Mouse (Mus musculus) liver, embryonic 15.5 days (tissue): ENCODE measurements around the gene Rras. TPM values are rescaled to one million over a fixed set of nuclear protein-coding genes. Genes with fewer than 3 reads are reported as not detected.
A peak's percentile ranks its signal among the peaks of the same experiment; 100 is the strongest.

Experiments used
- ATAC-seq: fragments of 200-750 bp; cut with Nextera tagmentation; 2 replicates; pipeline ENCODE4 v1.8.0; 2017; ENCODE audit warnings: moderate number of reproducible peaks, mild to moderate bottlenecking, moderate library complexity; ENCODE audit not compliant: insufficient read depth
- H3K27ac ChIP-seq: fragments of 300-500 bp; sonication (generic); replicated peaks from 2 replicates; pipeline ENCODE4 v1.5.1; 2015; ENCODE audit warnings: mild to moderate bottlenecking, inconsistent platforms
- H3K27me3 ChIP-seq: fragments of 300-500 bp; sonication (generic); 2 replicates; pipeline ENCODE4 v1.6.1; 2015; ENCODE audit warnings: mild to moderate bottlenecking, inconsistent platforms
- H3K36me3 ChIP-seq: fragments of 300-500 bp; sonication (generic); replicated peaks from 2 replicates; pipeline ENCODE4 v1.6.1; 2015; ENCODE audit warnings: moderate library complexity, mild to moderate bottlenecking, inconsistent platforms
- H3K4me1 ChIP-seq: fragments of 300-500 bp; sonication (generic); replicated peaks from 2 replicates; pipeline ENCODE4 v1.6.1; 2015; ENCODE audit warnings: inconsistent platforms
- H3K4me2 ChIP-seq: fragments of 300-500 bp; sonication (generic); 2 replicates; pipeline ENCODE4 v1.6.1; 2015; ENCODE audit warnings: moderate library complexity, mild to moderate bottlenecking, inconsistent platforms
- H3K4me3 ChIP-seq: fragments of 300-500 bp; sonication (generic); replicated peaks from 2 replicates; pipeline ENCODE4 v1.5.1; 2015; ENCODE audit warnings: mild to moderate bottlenecking, inconsistent platforms
- H3K9ac ChIP-seq: fragments of 300-500 bp; sonication (generic); 2 replicates; pipeline ENCODE4 v1.6.1; 2015; ENCODE audit warnings: moderate library complexity, mild to moderate bottlenecking, inconsistent platforms
- H3K9me3 ChIP-seq: fragments of 300-500 bp; sonication (generic); replicated peaks from 2 replicates; pipeline ENCODE4 v1.6.1; 2016; ENCODE audit warnings: inconsistent platforms
- WGBS: fragments of 180-500 bp; shearing (Covaris S2); methylation state at CpG from one replicate; pipeline ENCODE4 v1.1.7; 2015; ENCODE audit warnings: mixed read lengths; ENCODE audit not compliant: insufficient replicate concordance; 5-methylcytosine and 5-hydroxymethylcytosine counted together
- polyA plus RNA-seq: library from polyadenylated mRNA; unstranded; fragments of >200 nt; fragmentation: Nextera tagmentation; extraction: Ambion mirVana; gene quantifications from 2 replicates; pipeline ENCODE4 v1.2.1, GENCODE M21; 2015

Rras gene
- polyA plus RNA-seq, result 20.8 and 23.6 TPM in 2 replicates

DNA sequence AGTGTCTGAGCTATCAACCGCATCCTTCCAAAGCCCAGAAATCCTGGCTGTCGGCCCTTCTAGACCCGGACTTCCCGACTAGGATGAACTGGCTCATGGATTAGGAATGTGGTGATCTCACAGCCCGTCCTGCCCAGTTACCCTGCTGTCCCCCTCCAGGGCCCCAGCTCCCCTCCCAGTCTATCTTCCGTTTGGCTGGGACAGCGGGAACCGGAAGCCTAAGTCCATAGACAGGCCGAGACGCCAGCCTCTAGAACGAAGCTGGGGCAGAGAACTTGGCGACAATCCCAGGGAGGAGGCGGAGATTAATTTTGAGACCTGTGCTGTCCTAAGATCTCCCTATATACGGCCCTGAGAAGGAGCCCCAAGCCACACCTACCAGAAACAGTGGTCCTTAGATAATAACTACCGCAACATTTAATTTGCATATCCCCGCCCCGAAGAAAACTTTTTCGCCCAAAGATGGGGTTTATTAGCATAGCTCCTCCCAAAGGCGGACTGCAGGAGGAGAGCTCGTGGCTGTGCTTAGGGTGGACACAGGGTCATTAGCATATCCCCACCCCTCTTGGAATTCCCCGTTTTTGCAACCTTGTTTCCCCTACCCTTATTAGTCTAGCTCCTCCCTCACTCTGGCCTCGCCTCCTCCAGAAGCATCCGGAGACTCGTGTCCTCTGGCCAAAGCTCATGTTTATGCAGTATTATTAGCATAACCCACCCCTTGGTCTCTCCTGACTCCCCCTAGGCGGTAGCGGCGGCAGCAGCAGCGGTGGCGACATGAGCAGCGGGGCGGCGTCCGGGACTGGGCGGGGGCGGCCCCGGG, at the start of gene Rras:
Gene Rras, plus strand, starts transcription at position 720 of the 820 bp plus-strand sequence.
- H3K27ac ChIP-seq, result peak within 1 kb of the TSS; percentile 98
- H3K9ac ChIP-seq, result peak within 1 kb of the TSS; percentile 97
- WGBS, result under 1% methylated on average over 36 of the region's 36 CpGs
- peaks cover 12% of the 10 kb centered on the region for H3K36me3 ChIP-seq
- peaks cover 55% of the 10 kb centered on the region for H3K4me1 ChIP-seq
- ATAC-seq, result peak; percentile 84
- H3K9me3 ChIP-seq, result no peaks in the 10 kb centered on the region
- H3K4me2 ChIP-seq, result peak within 1 kb of the TSS; percentile 94
- H3K4me3 ChIP-seq, result peak within 1 kb of the TSS; percentile 92
- H3K27me3 ChIP-seq, result peaks cover 39% of the 10 kb centered on the region

GRCm38 (mm10) chr7:44970231-44970691, 47.5 kb upstream of the Rras start:
- Histone ChIP-seq H3K27ac (0 out of 2 replicates have a peak overlapping the region, but pooled peaks have one; percentile 59), H3K36me3 (no peaks in the 10 kb centered on the region), H3K9ac (peak overlapping the region; percentile 42; the same call in 1 of the 2 replicates), H3K4me1 (peaks cover 48% of the 10 kb centered on the region), H3K27me3 (peaks cover 11% of the 10 kb centered on the region; the same call in 1 of the 2 replicates), H3K4me3 (peak overlapping the region; percentile 56), H3K9me3 (no peaks in the 10 kb centered on the region), H3K4me2 (peak overlapping the region; percentile 81)
- WGBS, result 0% methylated on average over 36 of the region's 36 CpGs
- peak; percentile 83 for ATAC-seq

GRCm38 (mm10) chr7:44971142-44971541, 46.6 kb upstream of the Rras start:
- peaks cover 53% of the 10 kb centered on the region for H3K4me1 ChIP-seq
- H3K4me2 ChIP-seq, result peak overlapping the region; percentile 81
- peaks cover 2% of the 10 kb centered on the region; the same call in 1 of the 2 replicates for H3K36me3 ChIP-seq
- no peaks in the 10 kb centered on the region for H3K9me3 ChIP-seq
- no peak overlapping the region for H3K4me3 ChIP-seq
- no peak overlapping the region for H3K27ac ChIP-seq
- ATAC-seq, result no peak
- WGBS, result 54% methylated on average over 7 of the region's 7 CpGs
- peaks cover 11% of the 10 kb centered on the region; the same call in 1 of the 2 replicates for H3K27me3 ChIP-seq
- H3K9ac ChIP-seq, result no peak overlapping the region

- no peak overlapping the region for H3K9ac ChIP-seq
These were observed 44.2 kb upstream of the Rras start for GRCm38 (mm10) chr7:44973415-44974130.

DNA sequence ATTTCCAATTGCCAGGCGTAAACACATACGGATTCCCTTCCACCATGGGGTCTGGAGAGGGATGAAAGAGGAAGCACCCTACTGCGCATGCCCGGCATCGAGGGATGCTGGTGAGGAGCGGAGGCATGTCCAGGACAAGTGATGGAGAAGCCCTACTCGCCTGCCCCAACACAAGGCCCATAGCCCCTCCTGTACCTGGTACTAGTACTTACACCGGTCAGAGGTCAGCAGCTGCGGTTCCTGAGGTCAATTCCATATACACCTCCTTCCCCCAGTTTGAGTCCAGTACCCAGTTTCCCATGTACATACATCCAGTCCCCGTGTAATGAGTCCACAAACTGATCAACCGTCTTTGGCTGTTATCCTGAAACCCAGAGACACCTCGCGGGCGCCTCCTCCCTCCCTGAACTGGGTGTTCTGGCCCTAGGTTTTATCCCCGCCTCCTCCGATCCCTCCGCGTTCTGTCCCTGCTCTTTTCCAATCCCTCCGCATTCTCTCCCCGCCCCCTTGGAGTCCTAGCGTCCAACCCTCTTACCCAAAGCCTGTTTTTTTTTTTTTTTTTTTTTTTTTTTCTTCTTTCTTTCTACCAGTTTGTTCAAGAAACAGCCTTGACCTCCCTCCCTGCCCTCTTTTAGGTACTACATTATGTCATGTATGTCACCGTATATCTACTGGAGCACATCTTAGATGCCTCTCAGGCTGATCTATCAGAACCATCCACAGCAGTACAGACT, 43.2 kb upstream of the Rras start, which contains the start of gene Cpt1c:
Gene Cpt1c, minus strand, starts transcription at position 469 of the 734 bp plus-strand sequence.
- peak within 1 kb of the TSS; percentile 85 for H3K27ac ChIP-seq
- peak within 1 kb of the TSS; percentile 65 for H3K4me2 ChIP-seq
- 4% methylated on average over 22 of the region's 22 CpGs for WGBS
- H3K4me3 ChIP-seq, result peak within 1 kb of the TSS; percentile 39
- H3K9ac ChIP-seq, result peak within 1 kb of the TSS; percentile 43
- H3K9me3 ChIP-seq, result no peaks in the 10 kb centered on the region
- H3K4me1 ChIP-seq, result peaks cover 45% of the 10 kb centered on the region
- ATAC-seq, result peak; percentile 60
- H3K27me3 ChIP-seq, result peaks cover 11% of the 10 kb centered on the region; the same call in 1 of the 2 replicates
- peaks cover 36% of the 10 kb centered on the region for H3K36me3 ChIP-seq

More at GRCm38 (mm10) chr7:44973415-44974130, 44.2 kb upstream of the Rras start:
- Histone ChIP-seq H3K4me3 (peak overlapping the region; percentile 39; the same call in 1 of the 2 replicates), H3K4me1 (peaks cover 45% of the 10 kb centered on the region), H3K4me2 (peak overlapping the region; percentile 65), H3K9me3 (no peaks in the 10 kb centered on the region), H3K27me3 (peaks cover 11% of the 10 kb centered on the region; the same call in 1 of the 2 replicates), H3K36me3 (peaks cover 26% of the 10 kb centered on the region), H3K27ac (peak overlapping the region; percentile 85)
- WGBS, result 48% methylated on average over 14 of the region's 14 CpGs
- no peak for ATAC-seq

GRCm38 (mm10) chr7:44975117-44975419, 42.7 kb upstream of the Rras start:
- no peak for ATAC-seq
- 0 out of 2 replicates have a peak overlapping the region, but pooled peaks have one; percentile 43 for H3K9ac ChIP-seq
- peaks cover 45% of the 10 kb centered on the region for H3K4me1 ChIP-seq
- H3K4me3 ChIP-seq, result peak overlapping the region; percentile 39; the same call in 1 of the 2 replicates
- 26% methylated on average over 6 of the region's 6 CpGs for WGBS
- no peaks in the 10 kb centered on the region for H3K9me3 ChIP-seq
- peak overlapping the region; percentile 85 for H3K27ac ChIP-seq
- peaks cover 41% of the 10 kb centered on the region for H3K36me3 ChIP-seq
- H3K27me3 ChIP-seq, result peaks cover 11% of the 10 kb centered on the region; the same call in 1 of the 2 replicates
- H3K4me2 ChIP-seq, result peak overlapping the region; percentile 65

- H3K36me3 ChIP-seq, result peaks cover 64% of the 10 kb centered on the region
These were observed 39.5 kb upstream of the Rras start for GRCm38 (mm10) chr7:44978300-44978699.

GRCm38 (mm10) chr7:44981539-44981938, 36.2 kb upstream of the Rras start:
- H3K9ac ChIP-seq, result no peak overlapping the region
- no peak overlapping the region for H3K4me3 ChIP-seq
- no peak overlapping the region for H3K4me2 ChIP-seq
- no peak for ATAC-seq
- peaks cover 58% of the 10 kb centered on the region for H3K36me3 ChIP-seq
- peaks cover 32% of the 10 kb centered on the region for H3K4me1 ChIP-seq
- H3K27ac ChIP-seq, result no peak overlapping the region
- no peaks in the 10 kb centered on the region for H3K9me3 ChIP-seq
- WGBS, result 88% methylated on average over 8 of the region's 8 CpGs
- no peaks in the 10 kb centered on the region for H3K27me3 ChIP-seq

More at GRCm38 (mm10) chr7:44978300-44978699, 39.5 kb upstream of the Rras start:
- H3K4me3 ChIP-seq, result no peak overlapping the region
- no peak overlapping the region for H3K4me2 ChIP-seq
- H3K27me3 ChIP-seq, result no peaks in the 10 kb centered on the region
- no peak overlapping the region for H3K9ac ChIP-seq
- no peaks in the 10 kb centered on the region for H3K9me3 ChIP-seq
- peaks cover 30% of the 10 kb centered on the region for H3K4me1 ChIP-seq
- ATAC-seq, result no peak
- 79% methylated on average over 3 of the region's 3 CpGs for WGBS
- no peak overlapping the region for H3K27ac ChIP-seq

DNA sequence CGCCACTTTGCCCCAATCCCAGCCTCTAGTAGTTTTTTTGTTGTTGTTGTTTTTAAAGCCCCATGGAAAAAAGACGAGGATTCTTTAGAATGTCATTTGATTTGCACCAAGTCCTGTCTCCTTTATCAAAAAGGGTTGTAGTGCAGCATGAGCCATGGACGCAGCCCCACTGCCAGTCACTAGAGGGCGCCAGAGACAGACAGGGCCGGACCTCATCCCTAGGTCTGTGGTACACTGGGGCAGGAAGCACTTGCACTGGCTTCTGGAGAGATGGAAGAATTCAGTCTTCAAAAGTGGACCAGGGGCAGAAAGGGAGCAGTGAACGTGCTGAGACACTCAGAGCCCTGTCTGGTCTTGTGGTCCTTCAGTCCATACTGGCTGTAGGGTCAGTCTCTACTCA, 34.7 kb upstream of the Rras start:
- Histone ChIP-seq H3K27ac (0 out of 2 replicates have a peak overlapping the region, but pooled peaks have one; percentile 90), H3K4me2 (no peak overlapping the region), H3K27me3 (no peaks in the 10 kb centered on the region), H3K4me3 (no peak overlapping the region), H3K9ac (no peak overlapping the region), H3K36me3 (peaks cover 42% of the 10 kb centered on the region), H3K9me3 (no peaks in the 10 kb centered on the region), H3K4me1 (peaks cover 43% of the 10 kb centered on the region)
- WGBS, result 21% methylated on average over 6 of the region's 6 CpGs
- ATAC-seq, result no peak
